Mouse (Mus musculus) limb, embryonic 10.5 days (tissue): Measurements from ENCODE around the gene Elf2. TPM values are rescaled to one million over a fixed set of nuclear protein-coding genes. Genes with fewer than 3 reads are reported as not detected.

Experiments used
- DNase-seq: peaks from one replicate; pipeline ENCODE4 v3.0.0-alpha.2; 2017; ENCODE audit warnings: low spot score
- H3K27ac ChIP-seq: fragments of 300-500 bp; sonication (generic); 2 replicates; pipeline ENCODE4 v1.5.1; 2016; ENCODE audit warnings: mild to moderate bottlenecking
- H3K27me3 ChIP-seq: fragments of 300-500 bp; sonication (generic); 2 replicates; pipeline ENCODE4 v1.6.1; 2016; ENCODE audit warnings: low read depth, mild to moderate bottlenecking; ENCODE audit not compliant: poor library complexity, severe bottlenecking
- H3K36me3 ChIP-seq: fragments of 300-500 bp; sonication (generic); 2 replicates; pipeline ENCODE4 v1.6.1; 2016; ENCODE audit warnings: mild to moderate bottlenecking, moderate library complexity
- H3K4me1 ChIP-seq: fragments of 300-500 bp; sonication (generic); 2 replicates; pipeline ENCODE4 v1.6.1; 2016
- H3K4me3 ChIP-seq: fragments of 300-500 bp; sonication (generic); 2 replicates; pipeline ENCODE4 v1.5.1; 2016; ENCODE audit warnings: mild to moderate bottlenecking, moderate library complexity
- H3K9me3 ChIP-seq: fragments of 300-500 bp; sonication (generic); replicated peaks from 2 replicates; pipeline ENCODE4 v1.6.1; 2016; ENCODE audit warnings: mild to moderate bottlenecking
- WGBS: fragments of 180-500 bp; shearing (Covaris S2); methylation state at CpG from one replicate; pipeline ENCODE4 v1.1.7; 2016; 5-methylcytosine and 5-hydroxymethylcytosine counted together
- polyA plus RNA-seq: library from polyadenylated mRNA; unstranded; fragments of >200 nt; fragmentation: Nextera tagmentation; extraction: Ambion mirVana; gene quantifications from 2 replicates; pipeline ENCODE4 v1.2.1, GENCODE M21; 2016

Elf2 gene
- 39.8 and 44.3 TPM in 2 replicates for polyA plus RNA-seq

DNA sequence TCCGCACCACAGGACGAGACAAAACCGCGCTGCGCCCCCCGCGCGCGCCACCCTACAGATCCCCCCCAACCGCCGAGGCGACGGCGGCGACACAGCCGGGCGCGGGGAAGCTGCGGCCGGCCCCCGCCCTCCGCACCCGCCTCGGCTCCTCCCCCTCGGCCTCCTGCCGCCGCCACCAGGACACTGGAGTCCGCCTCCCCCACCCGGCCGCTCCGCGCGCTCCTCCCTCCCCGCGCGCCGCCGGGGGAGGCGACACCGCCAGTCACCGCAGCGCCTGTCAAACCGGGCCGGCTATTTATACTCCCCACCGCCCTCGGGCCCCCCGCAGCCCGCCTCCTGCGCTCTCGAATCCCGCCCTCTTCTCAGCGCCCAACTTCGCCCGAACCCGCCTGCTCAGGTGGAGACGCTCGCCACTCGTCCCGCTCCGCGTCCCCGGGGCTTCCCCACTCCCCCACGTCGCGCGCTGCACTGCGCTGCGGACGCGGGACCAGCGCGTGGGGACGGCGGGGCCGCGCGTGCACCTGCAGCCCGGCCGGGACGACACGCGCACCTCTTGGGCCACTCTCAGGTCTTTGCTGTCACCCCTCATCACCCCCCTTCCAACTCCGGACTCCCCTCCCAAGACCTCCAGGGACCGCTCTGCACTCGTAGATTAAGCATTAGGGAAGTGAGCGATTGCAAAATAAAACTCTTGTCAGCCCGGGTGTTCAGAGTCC lies at the start of gene Elf2:
Elf2 (minus strand) TSS at position 112 of the 716 bp plus-strand sequence.
- Histone ChIP-seq H3K27ac (peak within 1 kb of the TSS; percentile 99), H3K27me3 (no peaks in the 10 kb centered on the region), H3K9me3 (0 out of 2 replicates have a peak, but pooled peaks cover 2% of the 10 kb centered on the region), H3K4me3 (peak within 1 kb of the TSS; percentile 84), H3K36me3 (no peaks in the 10 kb centered on the region), H3K4me1 (peaks cover 10% of the 10 kb centered on the region; the same call in 1 of the 2 replicates)
- WGBS: under 1% methylated on average over 76 of the region's 87 CpGs
- peak; percentile 87 for DNase-seq

DNA sequence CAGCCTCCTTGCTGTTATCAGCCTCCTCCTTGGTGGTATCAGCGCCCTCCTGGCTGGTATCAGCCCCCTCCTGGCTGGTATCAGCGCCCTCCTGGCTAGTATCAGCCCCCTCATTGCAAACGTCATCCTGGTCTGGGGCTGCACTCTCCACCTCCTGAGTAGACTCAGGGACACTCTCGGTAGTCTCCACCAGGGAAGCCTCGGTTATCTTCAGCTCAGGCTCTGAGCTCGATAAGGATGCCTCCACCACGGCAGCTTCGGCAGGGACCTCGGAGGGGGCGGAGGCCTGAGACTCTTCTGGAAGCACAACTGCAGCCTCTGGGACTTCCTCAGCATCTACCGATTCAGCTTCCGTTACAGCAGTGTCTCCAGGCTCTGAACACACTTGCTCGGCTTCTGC lies 48.4 kb upstream of the Elf2 start:
- 7% methylated on average over 13 of the region's 13 CpGs for whole genome bisulfite sequencing

DNA sequence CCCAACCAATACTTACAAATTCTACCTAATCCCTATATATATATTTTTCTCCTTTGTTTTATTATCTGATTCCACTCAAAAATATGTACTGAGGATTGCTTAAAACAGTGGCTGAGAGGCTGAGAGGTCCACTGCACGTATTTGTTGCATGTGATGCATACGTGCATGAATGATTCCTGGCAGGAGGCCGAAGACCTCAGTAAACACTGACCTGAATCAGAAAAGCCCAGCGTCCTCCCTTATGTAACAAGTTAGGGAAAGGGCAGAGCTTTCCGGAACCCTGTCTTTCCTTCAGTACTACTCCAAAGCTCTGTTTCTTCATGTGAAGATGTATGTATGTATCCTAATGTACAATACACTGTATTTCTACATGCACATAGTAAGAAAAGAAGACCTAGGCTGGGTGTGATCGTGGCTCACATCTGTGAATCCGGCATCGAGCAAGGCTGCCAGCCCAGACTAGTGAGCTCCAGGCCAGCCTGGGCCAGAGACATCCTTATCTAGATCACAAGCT lies 47.5 kb upstream of the Elf2 start:
- Histone ChIP-seq H3K9me3 (no peaks in the 10 kb centered on the region), H3K4me1 (peaks cover 21% of the 10 kb centered on the region), H3K27me3 (peaks cover 22% of the 10 kb centered on the region), H3K27ac (no peak overlapping the region), H3K4me3 (no peak overlapping the region), H3K36me3 (no peaks in the 10 kb centered on the region)
- no peak for DNase-seq
- WGBS: 64% methylated on average over 8 of the region's 8 CpGs

More for the DNA sequence above, 48.4 kb upstream of the Elf2 start:
- Histone ChIP-seq H3K27me3 (peaks cover 22% of the 10 kb centered on the region), H3K4me3 (peak overlapping the region; percentile 44), H3K9me3 (no peaks in the 10 kb centered on the region), H3K4me1 (peaks cover 15% of the 10 kb centered on the region), H3K36me3 (no peaks in the 10 kb centered on the region), H3K27ac (peak overlapping the region; percentile 62)
- no peak for DNase-seq

DNA sequence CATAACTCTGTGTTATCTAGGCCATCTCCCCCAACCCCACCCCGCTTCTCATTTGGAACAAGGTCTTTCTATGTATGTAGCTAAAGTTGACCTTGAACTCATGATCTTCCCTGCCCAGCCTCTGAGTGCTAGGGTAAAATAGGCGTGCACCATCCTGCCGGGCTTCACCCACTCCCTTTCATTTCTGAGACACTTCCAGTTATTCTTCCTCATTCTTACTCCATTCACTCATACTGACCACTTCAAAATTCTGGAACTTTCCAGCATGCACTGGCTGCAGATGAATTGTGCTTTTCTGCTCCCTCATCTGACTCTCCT lies 46.6 kb upstream of the Elf2 start:
- Histone ChIP-seq H3K9me3 (no peaks in the 10 kb centered on the region), H3K4me3 (no peak overlapping the region), H3K27ac (no peak overlapping the region), H3K36me3 (no peaks in the 10 kb centered on the region), H3K4me1 (peaks cover 22% of the 10 kb centered on the region), H3K27me3 (peaks cover 22% of the 10 kb centered on the region)
- whole genome bisulfite sequencing: 82% methylated on average over 3 of the region's 3 CpGs
- no peak for DNase-seq

DNA sequence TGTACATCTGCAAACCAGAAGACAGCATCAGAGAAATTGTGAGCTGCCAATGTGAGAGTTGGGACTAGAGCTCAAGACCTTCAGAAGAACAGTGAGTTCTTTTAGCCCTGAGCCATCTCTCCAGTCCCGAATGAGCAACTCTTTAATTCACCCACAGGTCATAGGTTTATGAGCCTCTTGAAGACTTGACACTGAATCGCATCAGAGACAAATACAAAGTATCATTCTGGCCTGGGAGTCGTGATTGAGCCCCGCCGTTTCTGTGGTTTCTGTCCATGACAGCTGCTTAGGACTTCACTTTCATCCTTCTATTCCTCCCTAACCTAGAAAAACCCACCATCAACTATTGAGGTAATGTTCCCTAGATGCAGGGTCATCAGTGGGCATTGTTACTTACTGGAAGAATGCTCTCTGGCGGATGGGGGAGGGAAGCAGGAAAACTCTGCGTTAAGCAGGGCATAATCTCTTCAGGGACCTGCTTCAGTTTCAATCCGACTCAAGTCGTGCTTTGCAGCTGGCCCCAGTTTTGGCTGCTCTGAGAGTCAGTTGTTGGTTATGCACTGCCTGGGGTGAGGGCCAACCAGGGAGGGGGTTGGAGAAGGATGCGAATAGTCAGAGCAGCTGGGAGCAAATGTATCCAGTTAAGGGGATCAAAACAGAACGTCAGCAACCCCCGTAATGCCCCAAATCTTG lies 46.1 kb upstream of the Elf2 start:
- Histone ChIP-seq H3K27ac (no peak overlapping the region), H3K4me3 (no peak overlapping the region), H3K27me3 (peaks cover 22% of the 10 kb centered on the region), H3K9me3 (no peaks in the 10 kb centered on the region), H3K36me3 (no peaks in the 10 kb centered on the region), H3K4me1 (peaks cover 22% of the 10 kb centered on the region)
- WGBS: 50% methylated on average over 12 of the region's 12 CpGs
- DNase-seq: no peak

DNA sequence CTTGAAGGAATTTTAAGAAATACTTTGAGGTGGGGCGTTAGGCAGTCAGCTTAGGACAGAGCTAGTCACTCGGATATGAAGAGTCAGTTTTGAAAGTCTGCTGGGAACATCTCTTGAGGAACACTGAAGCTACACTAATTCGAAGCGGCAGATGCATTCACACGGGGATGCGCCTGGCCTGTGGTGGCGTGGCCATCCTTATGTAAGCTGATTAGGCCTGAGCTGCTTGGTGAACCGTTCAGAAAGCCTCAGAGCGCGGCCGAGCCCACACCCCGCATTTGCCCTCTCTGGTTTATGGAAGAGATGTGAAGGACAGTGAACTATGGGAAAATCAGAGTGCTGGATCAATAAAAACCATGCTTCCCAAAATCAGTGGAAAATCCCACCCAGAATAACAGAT lies 42.9 kb upstream of the Elf2 start:
- Histone ChIP-seq H3K27me3 (peaks cover 16% of the 10 kb centered on the region; the same call in 1 of the 2 replicates), H3K36me3 (no peaks in the 10 kb centered on the region), H3K9me3 (no peaks in the 10 kb centered on the region), H3K27ac (no peak overlapping the region), H3K4me1 (peaks cover 13% of the 10 kb centered on the region), H3K4me3 (no peak overlapping the region)
- DNase-seq: no peak
- 83% methylated on average over 12 of the region's 12 CpGs for WGBS

DNA sequence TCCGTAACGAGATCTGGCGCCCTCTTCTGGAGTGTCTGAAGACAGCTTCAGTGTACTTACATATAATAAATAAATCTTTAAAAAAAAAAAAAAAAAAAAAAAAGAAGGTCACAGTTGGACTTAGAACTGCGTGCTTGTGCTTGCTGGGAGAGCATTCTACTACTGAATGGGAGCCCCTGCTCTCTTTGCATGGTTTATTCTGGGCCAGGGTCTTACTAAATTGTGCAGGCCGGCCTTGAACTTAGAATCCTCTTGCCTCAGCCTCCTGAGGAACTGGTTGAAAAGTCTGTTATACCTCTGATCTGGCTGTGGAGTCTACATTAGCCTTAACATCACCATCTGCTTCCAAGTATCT lies 40.2 kb upstream of the Elf2 start:
- Histone ChIP-seq H3K4me3 (no peak overlapping the region), H3K4me1 (peaks cover 18% of the 10 kb centered on the region), H3K27ac (no peak overlapping the region), H3K9me3 (no peaks in the 10 kb centered on the region), H3K36me3 (no peaks in the 10 kb centered on the region), H3K27me3 (no peaks in the 10 kb centered on the region)
- DNase-seq: no peak
- 46% methylated on average over 5 of the region's 5 CpGs for WGBS

DNA sequence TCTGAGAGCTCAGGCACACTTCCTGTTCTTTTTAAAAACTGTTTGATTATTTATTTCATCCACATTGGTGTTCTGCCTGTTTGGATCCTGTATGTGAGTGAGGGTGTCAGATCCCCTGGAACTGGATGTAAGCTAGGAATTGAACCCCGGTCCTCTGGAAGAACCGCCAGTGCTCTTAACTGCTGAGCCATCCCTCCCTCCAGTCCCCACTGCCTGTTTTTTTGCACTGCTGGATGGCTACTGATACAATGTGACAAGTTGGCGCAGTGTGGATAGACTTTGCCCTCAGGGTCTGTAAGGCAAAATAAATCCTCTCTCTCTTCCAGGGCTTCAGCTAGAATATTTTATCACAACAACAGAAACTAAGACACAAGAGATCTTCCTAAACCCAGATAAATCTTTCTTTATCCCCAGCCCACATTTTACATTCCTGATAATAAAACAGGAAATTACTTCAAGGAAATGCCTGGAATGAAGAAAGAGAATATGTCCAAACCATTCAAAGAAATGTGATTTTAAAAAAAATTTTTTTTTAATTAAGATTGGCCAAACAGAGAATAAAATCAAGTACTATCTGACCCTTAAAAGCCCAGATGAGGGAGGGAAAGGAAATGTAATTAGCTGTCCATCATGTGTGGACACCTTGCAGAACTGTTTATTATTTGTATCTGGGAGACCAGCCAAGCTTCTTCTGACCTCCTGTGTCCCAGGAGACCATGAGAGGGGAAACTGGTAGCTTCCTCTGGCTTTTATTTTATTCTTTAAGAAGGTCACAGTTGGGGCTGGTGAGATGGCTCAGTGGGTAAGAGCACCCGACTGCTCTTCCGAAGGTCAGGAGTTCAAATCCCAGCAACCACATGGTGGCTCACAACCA lies 39.6 kb upstream of the Elf2 start:
- Histone ChIP-seq H3K27ac (no peak overlapping the region), H3K4me3 (no peak overlapping the region), H3K27me3 (no peaks in the 10 kb centered on the region), H3K36me3 (no peaks in the 10 kb centered on the region), H3K9me3 (no peaks in the 10 kb centered on the region), H3K4me1 (peaks cover 18% of the 10 kb centered on the region)
- no peak for DNase-seq
- WGBS: 81% methylated on average over 5 of the region's 5 CpGs

DNA sequence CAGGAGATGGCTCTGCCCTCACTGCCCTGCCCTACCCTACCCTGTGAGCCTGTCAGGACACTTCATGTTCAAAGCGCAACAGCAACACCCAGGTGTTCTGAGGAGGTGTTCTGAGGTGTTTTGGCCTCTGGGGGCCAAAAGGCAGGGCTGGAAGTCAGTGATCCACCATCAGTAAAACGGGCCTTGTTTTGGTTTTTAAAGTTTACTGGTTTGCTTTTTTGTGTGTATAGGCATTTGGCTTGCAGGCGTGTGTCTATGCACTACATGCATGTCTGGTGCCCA lies 38.1 kb upstream of the Elf2 start:
- WGBS: 78% methylated on average over 3 of the region's 3 CpGs
- Histone ChIP-seq H3K27me3 (no peaks in the 10 kb centered on the region), H3K27ac (peak overlapping the region; percentile 61)

DNA sequence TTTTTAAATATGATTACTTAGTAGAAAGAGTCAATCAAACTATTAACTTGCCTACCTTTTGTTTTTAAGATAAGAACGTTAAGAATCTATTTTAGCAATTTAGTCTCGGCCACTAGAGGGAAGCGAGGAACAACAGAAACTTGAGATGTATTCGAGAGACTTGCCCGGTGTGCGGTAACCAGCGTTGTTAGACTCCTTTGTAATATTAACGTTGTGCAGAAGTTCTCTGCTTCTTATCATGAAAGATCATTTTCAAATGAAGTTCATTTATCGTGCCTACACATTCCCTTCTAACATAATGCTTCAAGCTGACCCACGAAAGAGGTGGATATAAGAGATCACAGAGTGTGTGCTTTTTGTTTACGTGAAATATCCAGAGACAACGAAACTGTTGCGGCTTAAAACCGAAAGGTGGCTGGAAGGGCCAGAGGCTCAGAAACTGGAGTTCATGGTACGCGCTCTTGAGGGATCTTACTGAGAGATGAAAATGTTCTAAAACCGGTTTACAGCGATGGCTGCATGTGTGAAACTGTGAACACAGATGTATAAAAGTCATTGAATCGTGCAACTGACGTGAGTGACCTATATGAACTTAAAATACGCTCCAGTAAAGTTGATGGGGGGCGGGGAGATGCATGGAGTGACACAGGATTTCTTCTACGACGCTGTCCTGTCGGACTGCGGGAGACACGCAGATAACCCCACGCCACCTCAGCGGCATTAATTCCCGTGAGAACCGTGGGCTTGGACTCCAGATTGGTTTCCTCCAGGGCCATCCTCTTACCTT lies 37.6 kb upstream of the Elf2 start:
- H3K4me1 ChIP-seq: peaks cover 13% of the 10 kb centered on the region
- peak overlapping the region; percentile 61 for H3K27ac ChIP-seq
- DNase-seq: no peak

More for the DNA sequence above, 38.1 kb upstream of the Elf2 start:
- DNase-seq: no peak
- no peaks in the 10 kb centered on the region for H3K36me3 ChIP-seq
- no peaks in the 10 kb centered on the region for H3K9me3 ChIP-seq
- peak overlapping the region; percentile 39 for H3K4me3 ChIP-seq
- H3K4me1 ChIP-seq: peaks cover 18% of the 10 kb centered on the region

DNA sequence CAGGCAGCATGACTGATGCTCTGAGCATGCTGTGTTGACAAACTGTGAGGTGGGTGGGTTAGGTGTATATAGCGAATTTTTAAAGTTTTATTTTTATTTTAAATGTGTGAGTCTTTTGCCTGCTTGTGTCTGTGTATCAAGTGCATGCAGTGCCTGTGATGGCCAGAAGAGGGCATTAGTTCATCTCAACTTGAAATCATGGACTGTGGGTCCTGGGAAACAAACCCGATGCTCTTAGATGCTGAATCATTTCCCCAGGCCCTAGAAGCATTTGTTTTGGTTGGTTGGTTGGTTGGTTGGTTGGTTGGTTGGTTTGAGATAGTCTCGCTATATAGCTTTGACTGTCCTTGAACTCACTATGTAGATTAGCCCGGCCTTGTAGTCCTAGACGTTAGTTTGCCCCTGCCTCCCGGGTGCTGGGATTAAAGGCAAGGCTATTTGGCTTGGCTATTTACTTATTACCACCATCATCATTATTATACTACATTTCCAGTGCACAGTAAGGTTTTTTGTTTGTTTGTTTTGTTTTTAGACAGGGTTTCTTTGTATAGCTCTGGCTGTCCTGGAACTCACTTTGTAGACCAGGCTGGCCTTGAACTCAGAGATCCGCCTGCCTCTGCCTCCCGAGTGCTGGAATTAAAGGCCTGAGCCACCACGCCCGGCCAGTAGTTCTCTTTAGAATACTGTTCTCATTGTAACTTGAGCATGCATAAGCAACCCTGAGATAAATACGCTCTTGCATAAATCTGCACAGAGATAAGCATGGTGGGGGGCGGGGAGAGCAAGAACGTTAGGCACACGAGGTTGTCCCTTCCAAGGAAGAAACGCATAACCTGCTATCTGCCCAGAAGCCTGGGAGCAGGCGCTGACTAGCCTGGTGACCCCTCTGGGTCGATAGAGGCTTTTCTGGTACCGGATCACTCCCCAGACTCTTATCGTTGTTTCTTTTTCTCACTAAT lies 35.1 kb upstream of the Elf2 start:
- 89% methylated on average over 19 of the region's 19 CpGs for WGBS

More for the DNA sequence above, 37.6 kb upstream of the Elf2 start:
- 49% methylated on average over 31 of the region's 31 CpGs for WGBS
- H3K9me3 ChIP-seq: no peaks in the 10 kb centered on the region
- H3K36me3 ChIP-seq: no peaks in the 10 kb centered on the region
- no peaks in the 10 kb centered on the region for H3K27me3 ChIP-seq
- peak overlapping the region; percentile 39 for H3K4me3 ChIP-seq

More for the DNA sequence above, 35.1 kb upstream of the Elf2 start:
- DNase-seq: no peak
- Histone ChIP-seq H3K27ac (no peak overlapping the region), H3K9me3 (no peaks in the 10 kb centered on the region), H3K27me3 (no peaks in the 10 kb centered on the region), H3K4me3 (no peak overlapping the region), H3K36me3 (no peaks in the 10 kb centered on the region), H3K4me1 (peaks cover 11% of the 10 kb centered on the region)
